Mouse (Mus musculus): ENCODE data around the gene Dennd4c.

DNA sequence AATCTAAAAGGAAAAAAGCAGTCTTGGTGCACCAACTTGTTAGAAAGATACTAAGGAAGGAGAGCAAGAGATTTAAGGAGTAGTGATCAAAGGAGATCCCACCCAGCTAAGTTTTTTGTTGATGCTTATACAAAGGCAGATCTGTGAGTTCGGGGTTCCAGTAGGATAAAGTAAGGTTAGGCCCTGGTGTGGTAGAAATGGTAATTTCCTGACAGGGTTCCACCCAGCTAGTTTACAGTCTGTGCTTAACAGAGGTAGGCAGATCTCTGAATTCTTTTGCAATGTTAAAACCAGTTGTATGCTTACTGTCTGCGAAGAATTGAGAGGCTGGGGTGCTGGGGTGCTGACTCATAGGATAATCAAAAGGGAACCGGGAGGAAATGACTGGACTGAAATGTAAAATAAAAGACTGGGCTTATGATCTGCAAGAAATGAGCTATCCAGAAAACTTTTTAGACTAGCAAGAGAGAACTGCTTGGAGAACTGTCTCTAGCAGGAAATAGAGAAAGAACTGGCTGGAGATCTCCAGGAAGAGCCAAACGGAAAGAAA lies 37.6 kb upstream of the Dennd4c start:
- no peak for TF ChIP-seq CTCF (IDR thresholded peaks at IDR 0.05; ENCODE audit: control insufficient read depth, insufficient read depth, insufficient replicate concordance, low read depth, low read length)
- no peak for TF ChIP-seq POLR2A (IDR thresholded peaks at IDR 0.05; ENCODE audit: control insufficient read depth, low read depth, low read length)

Data from testis, adult 2 months (tissue).